Mouse (Mus musculus): Measurements from ENCODE around the gene Gcgr.

DNA sequence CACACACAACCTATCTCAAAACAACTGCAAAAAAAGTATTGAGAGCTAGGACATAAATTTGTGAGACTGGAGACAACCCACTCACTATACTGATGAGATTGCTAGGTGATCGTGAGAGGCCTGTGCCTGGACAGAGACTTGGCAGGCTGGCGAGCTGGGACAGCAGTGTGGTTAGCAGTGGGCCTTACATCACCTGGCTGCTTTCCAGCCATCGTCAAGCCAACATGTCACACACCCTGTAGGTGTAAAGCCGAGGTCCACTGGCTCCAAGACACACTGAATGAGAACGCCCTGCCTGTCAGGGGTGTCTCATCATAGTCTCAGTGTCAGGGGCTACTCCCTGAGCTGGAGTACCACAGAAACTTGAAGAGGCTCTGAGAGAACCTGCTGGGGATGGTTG, 22.2 kb downstream of the Gcgr start:
- no peak for TF ChIP-seq CTCF (IDR thresholded peaks at IDR 0.05; ENCODE audit: insufficient read depth, low read depth, low read length)
- no peak for TF ChIP-seq POLR2A (IDR thresholded peaks at IDR 0.05; ENCODE audit: insufficient read depth, low read depth, low read length)

Measured in olfactory bulb, adult 2 months (tissue).